ENCODE assay signal across 10 mouse cellular contexts in genomic region chr15:11994006-11994405, GRCm38 (mm10). TPM values are rescaled to one million over a fixed set of nuclear protein-coding genes. Genes with fewer than 3 reads are reported as not detected.
A peak's percentile ranks its signal among the peaks of the same experiment; 100 is the strongest.
DNase-seq lines count a peak whose midpoint lies in the region; ATAC-seq and TF ChIP-seq lines count a peak whose summit lies in the region.
"Had no signal": no experiment of that assay in that cellular context is flagged by ENCODE, and none has a peak within 500 bp of the region (broad histone marks: within the 10 kb centered on the region; RNA-seq: fewer than 3 reads in every experiment).

No protein-coding gene starts in this region.

- no peaks in the 10 kb centered on the region for H3K9me3 ChIP-seq in lung, embryonic 14.5 days (ENCODE audit: low read depth, low read length)
- no peaks in the 10 kb centered on the region for H3K9me3 ChIP-seq in forebrain, embryonic 12.5 days
- H3K9me3 ChIP-seq in limb, embryonic 14.5 days (ENCODE audit: control insufficient read depth, low read length): no peaks in the 10 kb centered on the region
- no peaks in the 10 kb centered on the region for H3K9me3 ChIP-seq in stomach, embryonic 14.5 days (ENCODE audit: control insufficient read depth, low read depth, low read length)

- no peak for TF ChIP-seq POLR2A in limb, embryonic 14.5 days (IDR thresholded peaks at IDR 0.05; ENCODE audit: borderline replicate concordance, extremely low read depth, insufficient read depth, insufficient read length)

- no peaks in the 10 kb centered on the region for H3K27me3 ChIP-seq in lung, embryonic 14.5 days (ENCODE audit: insufficient read depth, low read length)
- no peaks in the 10 kb centered on the region for H3K27me3 ChIP-seq in forebrain, embryonic 12.5 days
- H3K27me3 ChIP-seq in limb, embryonic 14.5 days (ENCODE audit: control insufficient read depth, insufficient read depth, low read length): no peaks in the 10 kb centered on the region
- no peaks in the 10 kb centered on the region for H3K27me3 ChIP-seq in stomach, embryonic 14.5 days (ENCODE audit: control insufficient read depth, insufficient read depth, low read length)

- peak; percentile 51 for DNase-seq in lung, embryonic 14.5 days
- DNase-seq in lung, postnatal 4 days: no peak
- no peak for DNase-seq in limb, embryonic 14.5 days (ENCODE audit: low spot score)
- DNase-seq in adrenal gland, postnatal 10 days: no peak
- no peak for DNase-seq in thymus, postnatal 36 days
- no peak for DNase-seq in left cerebral cortex, postnatal 10 days (ENCODE audit: extremely low spot score in 1 of 2, low spot score in 2 of 2)
- DNase-seq: cerebellum, postnatal 14 days; heart, adult 18-20 months had no signal

- H3K4me3 ChIP-seq in lung, embryonic 14.5 days (ENCODE audit: low read depth, low read length): peak overlapping the region; percentile 99
- peak overlapping the region; percentile 97; the same call in 1 of the 2 replicates for H3K4me3 ChIP-seq in forebrain, embryonic 12.5 days (replicated peaks)
- H3K4me3 ChIP-seq in limb, embryonic 14.5 days (replicated peaks; ENCODE audit: low read length): peak overlapping the region; percentile 99
- peak overlapping the region; percentile 99 for H3K4me3 ChIP-seq in stomach, embryonic 14.5 days (ENCODE audit: low read depth, low read length)

- H3K4me1 ChIP-seq in lung, embryonic 14.5 days (ENCODE audit: insufficient read depth): no peaks in the 10 kb centered on the region
- H3K4me1 ChIP-seq in forebrain, embryonic 12.5 days: peaks cover 24% of the 10 kb centered on the region
- H3K4me1 ChIP-seq in limb, embryonic 14.5 days (ENCODE audit: control insufficient read depth, insufficient read depth, low read length): peaks cover 20% of the 10 kb centered on the region
- H3K4me1 ChIP-seq in stomach, embryonic 14.5 days (ENCODE audit: control insufficient read depth, insufficient read depth, low read length): peaks cover 12% of the 10 kb centered on the region; the same call in 1 of the 2 replicates

- 31% methylated on average over 2 of the region's 2 CpGs for WGBS in lung, embryonic 14.5 days
- WGBS in forebrain, embryonic 12.5 days: 77% methylated on average over 2 of the region's 2 CpGs
- WGBS in limb, embryonic 14.5 days: 25% methylated on average over 2 of the region's 2 CpGs
- 63% methylated on average over 2 of the region's 2 CpGs for WGBS in stomach, embryonic 14.5 days

- intact Hi-C loops in left cerebral cortex, postnatal 10 days (cut with DNase I): loop anchor here (5.0 kb wide), 1 partner anchor 163 kb away; no protein-coding TSS in a partner anchor

- ATAC-seq in lung, embryonic 14.5 days (ENCODE audit: insufficient read depth): no peak
- ATAC-seq in forebrain, embryonic 12.5 days (ENCODE audit: low FRiP score): no peak
- no peak for ATAC-seq in limb, embryonic 14.5 days (ENCODE audit: low FRiP score, low read depth)
- ATAC-seq in stomach, embryonic 14.5 days (ENCODE audit: insufficient number of reproducible peaks, insufficient read depth, low FRiP score, low read depth): no peak

- no peak for TF ChIP-seq CTCF in lung, embryonic 14.5 days (IDR thresholded peaks at IDR 0.05; ENCODE audit: low read depth)

- H3K9ac ChIP-seq in lung, embryonic 14.5 days: peak overlapping the region; percentile 98
- H3K9ac ChIP-seq in forebrain, embryonic 12.5 days: no peak overlapping the region
- H3K9ac ChIP-seq in limb, embryonic 14.5 days (ENCODE audit: low read depth, low read length, severe bottlenecking): peak overlapping the region; percentile 97
- no peak overlapping the region for H3K9ac ChIP-seq in stomach, embryonic 14.5 days (replicated peaks; ENCODE audit: low read depth, low read length)

- H3K36me3 ChIP-seq in lung, embryonic 14.5 days (ENCODE audit: insufficient read depth): peaks cover 43% of the 10 kb centered on the region
- peaks cover 31% of the 10 kb centered on the region for H3K36me3 ChIP-seq in forebrain, embryonic 12.5 days (replicated peaks)
- peaks cover 41% of the 10 kb centered on the region for H3K36me3 ChIP-seq in limb, embryonic 14.5 days (ENCODE audit: control insufficient read depth, insufficient read depth, low read length)
- peaks cover 37% of the 10 kb centered on the region for H3K36me3 ChIP-seq in stomach, embryonic 14.5 days (ENCODE audit: control insufficient read depth, insufficient read depth, low read length)

- peak overlapping the region; percentile 84 for H3K4me2 ChIP-seq in lung, embryonic 14.5 days
- peak overlapping the region; percentile 83 for H3K4me2 ChIP-seq in forebrain, embryonic 12.5 days
- H3K4me2 ChIP-seq in limb, embryonic 14.5 days (replicated peaks; ENCODE audit: low read depth, low read length, severe bottlenecking): peak overlapping the region; percentile 75
- peak overlapping the region; percentile 89 for H3K4me2 ChIP-seq in stomach, embryonic 14.5 days (replicated peaks; ENCODE audit: low read depth, low read length)

- H3K27ac ChIP-seq in lung, embryonic 14.5 days (ENCODE audit: low read depth): no peak overlapping the region
- no peak overlapping the region for H3K27ac ChIP-seq in forebrain, embryonic 12.5 days
- no peak overlapping the region for H3K27ac ChIP-seq in limb, embryonic 14.5 days (replicated peaks; ENCODE audit: low read depth, low read length)
- H3K27ac ChIP-seq in stomach, embryonic 14.5 days (ENCODE audit: low read length): no peak overlapping the region

RNA-seq across cellular contexts. Expression of gene Sub1, which starts 2.8 kb away (rescaled TPM):
- 671 and 746 TPM in 2 replicates for polyA plus RNA-seq in lung, embryonic 14.5 days (2014; fragmentation: Nextera tagmentation; extraction: Ambion mirVana)
- polyA plus RNA-seq in forebrain, embryonic 12.5 days (2016; fragmentation: Nextera tagmentation; extraction: Ambion mirVana): 666 and 676 TPM in 2 replicates
- polyA plus RNA-seq in limb, embryonic 14.5 days (2012; rRNA removed): 133 and 226 TPM in 2 replicates
- polyA plus RNA-seq in limb, embryonic 14.5 days (2014; fragmentation: Nextera tagmentation; extraction: Ambion mirVana): 726 and 728 TPM in 2 replicates
- polyA plus RNA-seq in stomach, embryonic 14.5 days (2014; fragmentation: Nextera tagmentation; extraction: Ambion mirVana): 721 and 735 TPM in 2 replicates
- 100 to 1,000 TPM; 235 to 272 TPM for total RNA-seq in adrenal gland, postnatal 10 days (2021)
- 100 to 1,000 TPM; 308 to 324 TPM for total RNA-seq in left cerebral cortex, postnatal 10 days (2021)

Comparison
In these comparisons a context has a peak if more than half of its experiments do, and no peak if none do; other contexts are left out.
1. H3K9ac ChIP-seq: peak in lung, embryonic 14.5 days (single experiment) and limb, embryonic 14.5 days (single experiment); none in forebrain, embryonic 12.5 days (single experiment) and stomach, embryonic 14.5 days (single experiment).
2. Peak in every context shown above with its lines, with median percentiles within 50 percentile points of each other: H3K4me2 ChIP-seq and H3K4me3 ChIP-seq.